Mouse (Mus musculus) forebrain, embryonic 16.5 days (tissue): ENCODE measurements around the gene Slc23a4. TPM values are rescaled to one million over a fixed set of nuclear protein-coding genes. Genes with fewer than 3 reads are reported as not detected.

Experiments used
- ATAC-seq: fragments of 200-750 bp; cut with Nextera tagmentation; 2 replicates; pipeline ENCODE4 v1.8.0; 2017; ENCODE audit warnings: mild to moderate bottlenecking, moderate library complexity
- H3K27ac ChIP-seq: fragments of 300-500 bp; sonication (generic); 2 replicates; pipeline ENCODE4 v1.5.1; 2014; ENCODE audit warnings: low read length, control low read depth
- H3K27me3 ChIP-seq: fragments of 300-500 bp; sonication (generic); replicated peaks from 2 replicates; pipeline ENCODE4 v1.6.1; 2014; ENCODE audit warnings: low read length; ENCODE audit not compliant: control insufficient read depth, insufficient read depth
- H3K36me3 ChIP-seq: fragments of 300-500 bp; sonication (generic); 2 replicates; pipeline ENCODE4 v1.6.1; 2014; ENCODE audit not compliant: control insufficient read depth, insufficient read depth
- H3K4me1 ChIP-seq: fragments of 300-500 bp; sonication (generic); replicated peaks from 2 replicates; pipeline ENCODE4 v1.6.1; 2014; ENCODE audit warnings: low read length; ENCODE audit not compliant: control insufficient read depth, insufficient read depth
- H3K4me2 ChIP-seq: fragments of 300-500 bp; sonication (generic); 2 replicates; pipeline ENCODE4 v1.6.1; 2014; ENCODE audit warnings: mild to moderate bottlenecking, low read length, control low read depth
- H3K4me3 ChIP-seq: fragments of 300-500 bp; sonication (generic); replicated peaks from 2 replicates; pipeline ENCODE4 v1.5.1; 2014; ENCODE audit warnings: mild to moderate bottlenecking, low read length, control low read depth
- H3K9ac ChIP-seq: fragments of 300-500 bp; sonication (generic); replicated peaks from 2 replicates; pipeline ENCODE4 v1.6.1; 2014; ENCODE audit warnings: low read depth, low read length, control low read depth
- H3K9me3 ChIP-seq: fragments of 300-500 bp; sonication (generic); 2 replicates; pipeline ENCODE4 v1.6.1; 2016; ENCODE audit warnings: low read length; ENCODE audit not compliant: control insufficient read depth
- WGBS: fragments of 180-500 bp; shearing (Covaris S2); extraction: QIAGEN DNeasy Blood & Tissue Kit; methylation state at CpG from one replicate; pipeline ENCODE4 v1.1.7; 2014; 5-methylcytosine and 5-hydroxymethylcytosine counted together
- polyA plus RNA-seq: library from polyadenylated mRNA; unstranded; fragments of >200 nt; fragmentation: Nextera tagmentation; extraction: Ambion mirVana; gene quantifications from 2 replicates; pipeline ENCODE4 v1.2.1, GENCODE M21; 2015

Gene Slc23a4
- polyA plus RNA-seq, 1 experiment from 2014 or later, result 0.85 TPM

DNA sequence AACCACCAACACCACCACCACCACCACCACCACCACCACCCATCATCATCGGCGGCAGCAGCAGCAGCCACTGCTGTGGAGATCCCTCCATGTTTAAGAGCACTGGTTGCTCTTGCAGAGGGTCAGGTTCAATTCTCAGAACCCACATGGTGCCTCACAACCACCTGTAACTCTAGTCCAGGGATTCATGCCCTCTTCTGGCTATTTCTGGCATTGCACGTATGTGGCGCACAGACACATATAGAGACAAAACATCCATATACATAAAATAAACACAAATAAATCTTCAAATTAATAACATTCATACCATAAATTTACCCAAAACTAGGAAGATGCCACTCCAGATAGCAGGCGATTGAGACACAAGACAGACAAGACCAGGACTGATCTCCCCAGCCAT is 22.5 kb upstream of the Slc23a4 start:
- Histone ChIP-seq H3K4me2 (no peak overlapping the region), H3K27me3 (no peaks in the 10 kb centered on the region), H3K4me3 (no peak overlapping the region), H3K36me3 (no peaks in the 10 kb centered on the region), H3K27ac (no peak overlapping the region), H3K4me1 (no peaks in the 10 kb centered on the region), H3K9ac (no peak overlapping the region), H3K9me3 (no peaks in the 10 kb centered on the region)
- 97% methylated on average over 5 of the region's 5 CpGs for WGBS
- no peak for ATAC-seq

DNA sequence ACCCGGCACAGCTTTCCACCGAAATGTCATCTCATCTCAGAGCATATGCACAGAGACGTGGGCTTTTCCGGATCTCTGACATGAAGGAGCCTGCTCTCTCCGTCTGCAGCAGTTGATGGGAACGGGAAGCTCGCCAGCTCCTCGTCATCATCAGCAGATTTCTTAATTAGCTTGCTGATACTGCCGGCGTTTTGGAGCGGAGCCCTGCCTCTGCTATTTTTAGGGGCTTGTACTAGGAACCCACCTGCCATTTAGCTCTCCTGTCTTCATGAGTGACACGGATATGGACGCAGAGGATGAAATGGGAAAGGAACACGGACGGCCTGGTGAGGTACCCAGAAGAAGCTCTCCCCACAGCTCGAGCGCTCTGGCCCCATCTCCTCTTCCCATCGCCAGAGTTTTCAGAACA is 14.1 kb upstream of the Slc23a4 start:
- no peaks in the 10 kb centered on the region for H3K9me3 ChIP-seq
- WGBS, result 32% methylated on average over 18 of the region's 18 CpGs
- H3K9ac ChIP-seq, result no peak overlapping the region
- peak overlapping the region; percentile 54; the same call in 1 of the 2 replicates for H3K27ac ChIP-seq
- peak; percentile 77 for ATAC-seq
- H3K36me3 ChIP-seq, result no peaks in the 10 kb centered on the region
- no peak overlapping the region for H3K4me3 ChIP-seq
- peak overlapping the region; percentile 47 for H3K4me2 ChIP-seq
- H3K4me1 ChIP-seq, result peaks cover 27% of the 10 kb centered on the region
- no peaks in the 10 kb centered on the region for H3K27me3 ChIP-seq

- peaks cover 38% of the 10 kb centered on the region for H3K4me1 ChIP-seq
- H3K27ac ChIP-seq, result no peak overlapping the region
- WGBS, result 13% methylated on average over 4 of the region's 4 CpGs
- peak; percentile 36 for ATAC-seq
- peak overlapping the region; percentile 29 for H3K4me2 ChIP-seq
- H3K9me3 ChIP-seq, result no peaks in the 10 kb centered on the region
- H3K36me3 ChIP-seq, result no peaks in the 10 kb centered on the region
- H3K9ac ChIP-seq, result 0 out of 2 replicates have a peak overlapping the region, but pooled peaks have one; percentile 17
- no peak overlapping the region for H3K4me3 ChIP-seq
- no peaks in the 10 kb centered on the region for H3K27me3 ChIP-seq
Observed at GRCm38 (mm10) chr6:34999101-34999500, 10.9 kb upstream of the Slc23a4 start.

- Histone ChIP-seq H3K4me3 (no peak overlapping the region), H3K36me3 (no peaks in the 10 kb centered on the region), H3K9ac (no peak overlapping the region), H3K4me2 (no peak overlapping the region), H3K9me3 (no peaks in the 10 kb centered on the region), H3K27me3 (no peaks in the 10 kb centered on the region), H3K27ac (no peak overlapping the region), H3K4me1 (peaks cover 24% of the 10 kb centered on the region)
- WGBS, result 69% methylated on average over 4 of the region's 4 CpGs
- ATAC-seq, result no peak
Observed at GRCm38 (mm10) chr6:34996496-34996895, 8.3 kb upstream of the Slc23a4 start.

- 4% methylated on average over 13 of the region's 13 CpGs for WGBS
- Histone ChIP-seq H3K9me3 (no peaks in the 10 kb centered on the region), H3K27me3 (no peaks in the 10 kb centered on the region), H3K27ac (no peak overlapping the region), H3K4me1 (peaks cover 22% of the 10 kb centered on the region), H3K4me2 (peak overlapping the region; percentile 33), H3K9ac (no peak overlapping the region), H3K4me3 (no peak overlapping the region), H3K36me3 (no peaks in the 10 kb centered on the region)
- peak; percentile 45 for ATAC-seq
Observed at GRCm38 (mm10) chr6:34995265-34995681, 7.1 kb upstream of the Slc23a4 start.

GRCm38 (mm10) chr6:34994692-34995091 is 6.5 kb upstream of the Slc23a4 start:
- Histone ChIP-seq H3K4me2 (no peak overlapping the region), H3K4me3 (no peak overlapping the region), H3K36me3 (no peaks in the 10 kb centered on the region), H3K27ac (no peak overlapping the region), H3K27me3 (no peaks in the 10 kb centered on the region), H3K9me3 (no peaks in the 10 kb centered on the region), H3K9ac (no peak overlapping the region), H3K4me1 (peaks cover 18% of the 10 kb centered on the region)
- 78% methylated on average over 5 of the region's 5 CpGs for WGBS
- ATAC-seq, result no peak

- Histone ChIP-seq H3K9me3 (no peaks in the 10 kb centered on the region), H3K27ac (no peak overlapping the region), H3K36me3 (no peaks in the 10 kb centered on the region), H3K9ac (no peak overlapping the region), H3K4me2 (no peak overlapping the region), H3K4me3 (no peak overlapping the region), H3K27me3 (no peaks in the 10 kb centered on the region), H3K4me1 (peaks cover 6% of the 10 kb centered on the region)
- WGBS, result 73% methylated on average over 6 of the region's 6 CpGs
- no peak for ATAC-seq
Observed at GRCm38 (mm10) chr6:34989263-34989662, 1.1 kb upstream of the Slc23a4 start.

- 89% methylated on average over 12 of the region's 12 CpGs for WGBS
- no peaks in the 10 kb centered on the region for H3K9me3 ChIP-seq
- H3K4me3 ChIP-seq, result no peak overlapping the region
- H3K4me1 ChIP-seq, result peaks cover 6% of the 10 kb centered on the region
- no peak overlapping the region for H3K27ac ChIP-seq
- no peak overlapping the region for H3K4me2 ChIP-seq
- no peak for ATAC-seq
- H3K36me3 ChIP-seq, result no peaks in the 10 kb centered on the region
- H3K9ac ChIP-seq, result no peak overlapping the region
- no peaks in the 10 kb centered on the region for H3K27me3 ChIP-seq
Observed at GRCm38 (mm10) chr6:34987085-34987645, 1.0 kb downstream of the Slc23a4 start.

DNA sequence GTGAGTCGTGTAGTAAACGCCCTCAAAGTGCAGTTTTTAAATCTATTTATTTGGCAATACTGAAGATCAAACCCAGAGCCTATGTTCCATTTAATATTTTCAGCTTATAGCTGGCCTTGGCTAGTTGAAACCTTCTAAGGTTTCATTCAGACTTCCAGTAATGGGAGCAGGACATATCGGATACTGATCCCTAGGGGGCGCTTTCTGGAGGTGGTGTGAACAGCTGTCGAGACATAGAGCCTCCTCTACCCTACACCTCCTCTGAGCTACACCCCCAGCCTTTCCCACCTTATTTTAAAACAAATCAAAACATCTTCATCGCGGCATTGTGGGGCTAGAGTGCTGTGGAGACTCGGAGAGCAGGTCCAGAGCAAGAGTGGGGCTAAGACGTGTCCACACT is 7.5 kb downstream of the Slc23a4 start:
- WGBS, result 68% methylated on average over 9 of the region's 9 CpGs
- H3K4me2 ChIP-seq, result no peak overlapping the region
- ATAC-seq, result no peak

GRCm38 (mm10) chr6:34979291-34979690 is 8.9 kb downstream of the Slc23a4 start:
- H3K4me2 ChIP-seq, result no peak overlapping the region
- no peaks in the 10 kb centered on the region for H3K9me3 ChIP-seq
- WGBS, result 90% methylated on average over 3 of the region's 3 CpGs
- no peaks in the 10 kb centered on the region for H3K36me3 ChIP-seq
- no peak overlapping the region for H3K9ac ChIP-seq
- no peaks in the 10 kb centered on the region for H3K27me3 ChIP-seq
- no peak overlapping the region for H3K4me3 ChIP-seq
- no peak for ATAC-seq
- H3K4me1 ChIP-seq, result no peaks in the 10 kb centered on the region
- H3K27ac ChIP-seq, result no peak overlapping the region

More for the DNA sequence above, 7.5 kb downstream of the Slc23a4 start:
- Histone ChIP-seq H3K9me3 (no peaks in the 10 kb centered on the region), H3K27me3 (no peaks in the 10 kb centered on the region), H3K27ac (no peak overlapping the region), H3K4me3 (no peak overlapping the region), H3K9ac (no peak overlapping the region), H3K36me3 (no peaks in the 10 kb centered on the region), H3K4me1 (no peaks in the 10 kb centered on the region)
